28 mouse cellular contexts compared by ENCODE assay signal in genomic region chr1:60759563-60760335, GRCm38 (mm10). TPM values are rescaled to one million over a fixed set of nuclear protein-coding genes. Genes with fewer than 3 reads are reported as not detected.
A peak's percentile ranks its signal among the peaks of the same experiment; 100 is the strongest.
DNase-seq lines count a peak whose midpoint lies in the region; ATAC-seq and TF ChIP-seq lines count a peak whose summit lies in the region.
"Had no signal": no experiment of that assay in that cellular context is flagged by ENCODE, and none has a peak within 500 bp of the region (broad histone marks: within the 10 kb centered on the region; RNA-seq: fewer than 3 reads in every experiment).

No protein-coding gene starts in this region.

- H3K27ac ChIP-seq in thymus, adult 2 months (ENCODE audit: control insufficient read depth, insufficient read depth, low read length), result peak overlapping the region; percentile 82
- H3K27ac ChIP-seq: gastrocnemius, adult 2 months; hindbrain, embryonic 12.5 days; kidney, embryonic 15.5 days; layer of hippocampus, adult 2 months; liver, embryonic 15.5 days; midbrain, embryonic 10.5 days; neural tube, embryonic 13.5 days; stomach, embryonic 15.5 days had no signal

- 48% methylated on average over 7 of the region's 7 CpGs for WGBS in thymus, adult 2 months

- peaks cover 9% of the 10 kb centered on the region for H3K4me1 ChIP-seq in thymus, adult 2 months (replicated peaks; ENCODE audit: control insufficient read depth, insufficient read depth, low read length)
- H3K4me1 ChIP-seq: hindbrain, embryonic 12.5 days; kidney, embryonic 15.5 days; liver, embryonic 15.5 days; midbrain, embryonic 10.5 days; neural tube, embryonic 13.5 days; stomach, embryonic 15.5 days had no signal

- TF ChIP-seq CTCF in thymus, adult 2 months (IDR thresholded peaks at IDR 0.05; ENCODE audit: borderline replicate concordance, control insufficient read depth, extremely low read depth, insufficient read depth, low read length, poor library complexity), result no peak

- no peaks in the 10 kb centered on the region for H3K27me3 ChIP-seq in thymus, adult 2 months (ENCODE audit: control insufficient read depth, insufficient read depth, low read length)
- H3K27me3 ChIP-seq: hindbrain, embryonic 12.5 days; kidney, embryonic 15.5 days; liver, embryonic 15.5 days; neural tube, embryonic 13.5 days; stomach, embryonic 15.5 days had no signal

- no peak overlapping the region for H3K4me3 ChIP-seq in thymus, adult 2 months (ENCODE audit: control insufficient read depth, insufficient read depth, low read length)
- H3K4me3 ChIP-seq: erythroblast, embryonic 14.5 days; gastrocnemius, adult 2 months; hindbrain, embryonic 12.5 days; kidney, embryonic 15.5 days; layer of hippocampus, adult 2 months; liver, embryonic 15.5 days; midbrain, embryonic 10.5 days; myocyte; neural tube, embryonic 13.5 days; stomach, embryonic 15.5 days had no signal

- peaks cover 21% of the 10 kb centered on the region for H3K36me3 ChIP-seq in thymus, adult 2 months (ENCODE audit: control insufficient read depth, insufficient read depth, low read length)
- H3K36me3 ChIP-seq: hindbrain, embryonic 12.5 days; kidney, embryonic 15.5 days; liver, embryonic 15.5 days; midbrain, embryonic 10.5 days; neural tube, embryonic 13.5 days; stomach, embryonic 15.5 days had no signal

- no peak for TF ChIP-seq POLR2A in thymus, adult 2 months (IDR thresholded peaks at IDR 0.05; ENCODE audit: control insufficient read depth, extremely low read depth, insufficient read depth, low read length, poor library complexity)

- peak; percentile 3 for ATAC-seq in CD4-positive, CD25-positive, alpha-beta regulatory T cell, adult 4 months
- ATAC-seq: forebrain, embryonic 16.5 days had no signal

- DNase-seq in thymus, adult 2 months, result no peak
- DNase-seq in thymus, postnatal 36 days, result no peak
- peak; percentile 81 for DNase-seq in induced T-regulatory cell, adult 2 months (ENCODE audit: low read depth)
- no peak for DNase-seq in layer of hippocampus, postnatal 36 days
- DNase-seq in kidney, postnatal 25 days, result no peak
- DNase-seq: adrenal gland, postnatal 25 days; cerebellum, adult 11-12 months; cerebellum, postnatal 10 days; gastrocnemius, adult 2 months; gastrocnemius, postnatal 36 days; heart, postnatal 14 days; kidney, adult 11 months; kidney, postnatal 36 days; liver; lung, embryonic 14.5 days; lung, postnatal 14 days had no signal

RNA-seq across cellular contexts. Expression of gene Cd28, which starts 43.1 kb away (rescaled TPM):
- polyA plus RNA-seq in thymus, adult 2 months (2012; rRNA removed), result 56.0 and 58.4 TPM in 2 replicates
- polyA plus RNA-seq in CD4-positive, CD25-positive, alpha-beta regulatory T cell, adult 4 months (2017; shearing (Covaris generic)), result 100 to 1,000 TPM; 276 to 286 TPM
- total RNA-seq in layer of hippocampus, postnatal 36 days (2021), result under 1 TPM; 0.07 to 0.10 TPM
- total RNA-seq: midbrain, postnatal 0 days had no signal
